Mouse (Mus musculus): ENCODE data around the gene Cd300lf.

Cd300lf gene

GRCm38 (mm10) chr11:115133800-115134199, at the start of gene Cd300lf:
Gene Cd300lf, minus strand, starts transcription at chr11:115133992.
- DNase-seq (ENCODE audit: extremely low spot score) = no peak

- peak; percentile 88 for DNase-seq (ENCODE audit: extremely low spot score)
Measured at GRCm38 (mm10) chr11:115181913-115182638, 48.3 kb upstream of the Cd300lf start.

GRCm38 (mm10) chr11:115179881-115180280, 46.1 kb upstream of the Cd300lf start:
- no peak for DNase-seq (ENCODE audit: extremely low spot score)

- no peak for DNase-seq (ENCODE audit: extremely low spot score)
Measured at GRCm38 (mm10) chr11:115179191-115179590, 45.4 kb upstream of the Cd300lf start.

- no peak for DNase-seq (ENCODE audit: extremely low spot score)
Measured at GRCm38 (mm10) chr11:115178766-115179165, 45.0 kb upstream of the Cd300lf start.

- DNase-seq (ENCODE audit: extremely low spot score) = no peak
Measured at GRCm38 (mm10) chr11:115177559-115178195, 43.9 kb upstream of the Cd300lf start.

- DNase-seq (ENCODE audit: extremely low spot score) = no peak
Measured at GRCm38 (mm10) chr11:115176399-115177190, 42.8 kb upstream of the Cd300lf start.

- DNase-seq (ENCODE audit: extremely low spot score) = peak; percentile 57
Measured at GRCm38 (mm10) chr11:115173549-115174339, 40.0 kb upstream of the Cd300lf start.

- DNase-seq (ENCODE audit: extremely low spot score) = peak; percentile 38
Measured at GRCm38 (mm10) chr11:115172825-115173287, 39.1 kb upstream of the Cd300lf start.

- DNase-seq (ENCODE audit: extremely low spot score) = peak; percentile 15
Measured at GRCm38 (mm10) chr11:115171125-115171524, 37.3 kb upstream of the Cd300lf start.

GRCm38 (mm10) chr11:115169430-115169829, 35.6 kb upstream of the Cd300lf start:
- no peak for DNase-seq (ENCODE audit: extremely low spot score)

GRCm38 (mm10) chr11:115167631-115168249, 33.9 kb upstream of the Cd300lf start:
- no peak for DNase-seq (ENCODE audit: extremely low spot score)

GRCm38 (mm10) chr11:115166776-115167175, 33.0 kb upstream of the Cd300lf start:
- no peak for DNase-seq (ENCODE audit: extremely low spot score)

- DNase-seq (ENCODE audit: extremely low spot score) = peak; percentile 37
Measured at GRCm38 (mm10) chr11:115164976-115165374, 31.2 kb upstream of the Cd300lf start.

- peak; percentile 48 for DNase-seq (ENCODE audit: extremely low spot score)
Measured at GRCm38 (mm10) chr11:115164341-115164975, 30.7 kb upstream of the Cd300lf start.

- peak; percentile 65 for DNase-seq (ENCODE audit: extremely low spot score)
Measured at GRCm38 (mm10) chr11:115163568-115164150, 29.9 kb upstream of the Cd300lf start.

GRCm38 (mm10) chr11:115162832-115163480, 29.2 kb upstream of the Cd300lf start, which contains the start of gene Slc9a3r1:
Gene Slc9a3r1, plus strand, starts transcription at chr11:115163341.
- peak; percentile 98 for DNase-seq (ENCODE audit: extremely low spot score)

GRCm38 (mm10) chr11:115162205-115162601, 28.4 kb upstream of the Cd300lf start:
- DNase-seq (ENCODE audit: extremely low spot score) = no peak

GRCm38 (mm10) chr11:115161578-115162204, 27.9 kb upstream of the Cd300lf start:
- DNase-seq (ENCODE audit: extremely low spot score) = no peak

All from embryo, embryonic 9.5 days (tissue).